Mouse (Mus musculus) gastrocnemius, postnatal 25 days (tissue): Measurements from ENCODE around the gene Tpx2. TPM values are rescaled to one million over a fixed set of nuclear protein-coding genes. Genes with fewer than 3 reads are reported as not detected.

ENCODE experiments used
- DNase-seq: peaks from one replicate; pipeline ENCODE4 v3.0.0; 2022
- total RNA-seq, 2 experiments: library from RNA; stranded (reverse); gene quantifications; 1 replicate in 1 of 2; 2 replicates in 1 of 2; pipeline ENCODE4 v1.2.3; 2021

The Tpx2 gene
- total RNA-seq, 2 experiments from 2014 or later, result 0.92 to 1.5 TPM

GRCm38 (mm10) chr2:152820369-152820768 is 27.4 kb upstream of the Tpx2 start:
- DNase-seq, result peak; percentile 82

- DNase-seq, result peak; percentile 72
Observed at GRCm38 (mm10) chr2:152821023-152821422, 26.7 kb upstream of the Tpx2 start.

- no peak for DNase-seq
Observed at GRCm38 (mm10) chr2:152821566-152821965, 26.2 kb upstream of the Tpx2 start.

GRCm38 (mm10) chr2:152823770-152824169 is 24.0 kb upstream of the Tpx2 start:
- no peak for DNase-seq

GRCm38 (mm10) chr2:152824438-152825167 is 23.2 kb upstream of the Tpx2 start:
- DNase-seq, result no peak

- DNase-seq, result no peak
Observed at GRCm38 (mm10) chr2:152825168-152825697, 22.5 kb upstream of the Tpx2 start.

- no peak for DNase-seq
Observed at GRCm38 (mm10) chr2:152825713-152826112, 22.1 kb upstream of the Tpx2 start.

GRCm38 (mm10) chr2:152826481-152826880 is 21.3 kb upstream of the Tpx2 start:
- no peak for DNase-seq

- no peak for DNase-seq
Observed at GRCm38 (mm10) chr2:152827321-152828010, 20.3 kb upstream of the Tpx2 start.

- no peak for DNase-seq
Observed at GRCm38 (mm10) chr2:152828011-152828370, 19.8 kb upstream of the Tpx2 start.

- no peak for DNase-seq
Observed at GRCm38 (mm10) chr2:152828532-152828931, 19.2 kb upstream of the Tpx2 start.

GRCm38 (mm10) chr2:152829367-152829881 is 18.3 kb upstream of the Tpx2 start:
- no peak for DNase-seq

- DNase-seq, result peak; percentile 92
Observed at GRCm38 (mm10) chr2:152830021-152830921, 17.5 kb upstream of the Tpx2 start.

- DNase-seq, result peak; percentile 99
Observed at GRCm38 (mm10) chr2:152831019-152831878, 16.5 kb upstream of the Tpx2 start, which contains the start of gene Bcl2l1. Gene Bcl2l1, minus strand, starts transcription at chr2:152831728.

GRCm38 (mm10) chr2:152839256-152839655 is 8.5 kb upstream of the Tpx2 start:
- peak; percentile 69 for DNase-seq

- no peak for DNase-seq
Observed at GRCm38 (mm10) chr2:152842741-152843140, 5.0 kb upstream of the Tpx2 start.

- DNase-seq, result no peak
Observed at GRCm38 (mm10) chr2:152847057-152847814, 528 bp upstream of the Tpx2 start.

- DNase-seq, result no peak
Observed at GRCm38 (mm10) chr2:152848466-152848865, 702 bp downstream of the Tpx2 start.

GRCm38 (mm10) chr2:152859501-152859900 is 11.7 kb downstream of the Tpx2 start:
- no peak for DNase-seq

GRCm38 (mm10) chr2:152861891-152862290 is 14.1 kb downstream of the Tpx2 start:
- DNase-seq, result peak; percentile 10
